Mouse (Mus musculus) midbrain, embryonic 13.5 days (tissue): ENCODE data around the gene Vdac2. TPM values are rescaled to one million over a fixed set of nuclear protein-coding genes. Genes with fewer than 3 reads are reported as not detected.

Experiments used
- ATAC-seq: fragments of 200-750 bp; cut with Nextera tagmentation; 2 replicates; pipeline ENCODE4 v1.8.0; 2017; ENCODE audit warnings: mild to moderate bottlenecking, moderate TSS enrichment, moderate library complexity
- H3K27ac ChIP-seq: fragments of 300-500 bp; sonication (generic); 2 replicates; pipeline ENCODE4 v1.5.1; 2015; ENCODE audit warnings: inconsistent platforms, mild to moderate bottlenecking, moderate library complexity
- H3K27me3 ChIP-seq: fragments of 300-500 bp; sonication (generic); 2 replicates; pipeline ENCODE4 v1.6.1; 2015; ENCODE audit warnings: mild to moderate bottlenecking, inconsistent platforms
- H3K36me3 ChIP-seq: fragments of 300-500 bp; sonication (generic); 2 replicates; pipeline ENCODE4 v1.6.1; 2015; ENCODE audit warnings: mild to moderate bottlenecking, inconsistent platforms
- H3K4me1 ChIP-seq: fragments of 300-500 bp; sonication (generic); replicated peaks from 2 replicates; pipeline ENCODE4 v1.6.1; 2015; ENCODE audit warnings: inconsistent platforms
- H3K4me2 ChIP-seq: fragments of 300-500 bp; sonication (generic); replicated peaks from 2 replicates; pipeline ENCODE4 v1.6.1; 2015; ENCODE audit warnings: moderate library complexity, mild to moderate bottlenecking, inconsistent platforms
- H3K4me3 ChIP-seq: fragments of 300-500 bp; sonication (generic); replicated peaks from 2 replicates; pipeline ENCODE4 v1.5.1; 2015; ENCODE audit warnings: mild to moderate bottlenecking, inconsistent platforms
- H3K9ac ChIP-seq: fragments of 300-500 bp; sonication (generic); replicated peaks from 2 replicates; pipeline ENCODE4 v1.6.1; 2015; ENCODE audit warnings: mild to moderate bottlenecking, inconsistent platforms
- H3K9me3 ChIP-seq: fragments of 300-500 bp; sonication (generic); 2 replicates; pipeline ENCODE4 v1.6.1; 2016; ENCODE audit warnings: mild to moderate bottlenecking, inconsistent platforms
- WGBS: fragments of 180-500 bp; shearing (Covaris S2); methylation state at CpG from one replicate; pipeline ENCODE4 v1.1.7; 2015; 5-methylcytosine and 5-hydroxymethylcytosine counted together
- polyA plus RNA-seq: library from polyadenylated mRNA; unstranded; fragments of >200 nt; fragmentation: Nextera tagmentation; extraction: Ambion mirVana; gene quantifications from 2 replicates; pipeline ENCODE4 v1.2.1, GENCODE M21; 2015

Gene Vdac2
- polyA plus RNA-seq: 266 and 276 TPM in 2 replicates

- Histone ChIP-seq H3K4me1 (no peaks in the 10 kb centered on the region), H3K9ac (no peak within 1 kb of the TSS), H3K27me3 (no peaks in the 10 kb centered on the region), H3K4me3 (no peak within 1 kb of the TSS), H3K9me3 (no peaks in the 10 kb centered on the region), H3K36me3 (no peaks in the 10 kb centered on the region), H3K27ac (no peak within 1 kb of the TSS), H3K4me2 (no peak within 1 kb of the TSS)
- no peak for ATAC-seq
- 86% methylated on average over 2 of the region's 2 CpGs for WGBS
Observed at GRCm38 (mm10) chr14:21824938-21825337, at the start of gene Vdac2. Gene Vdac2 (plus strand): TSS chr14:21825238.

- peaks cover 37% of the 10 kb centered on the region for H3K36me3 ChIP-seq
- H3K27ac ChIP-seq: no peak overlapping the region
- peaks cover 5% of the 10 kb centered on the region; the same call in 1 of the 2 replicates for H3K4me1 ChIP-seq
- no peak overlapping the region for H3K4me2 ChIP-seq
- H3K27me3 ChIP-seq: no peaks in the 10 kb centered on the region
- 91% methylated on average over 4 of the region's 4 CpGs for WGBS
- H3K4me3 ChIP-seq: no peak overlapping the region
- ATAC-seq: no peak
- no peak overlapping the region for H3K9ac ChIP-seq
- H3K9me3 ChIP-seq: no peaks in the 10 kb centered on the region
Observed at GRCm38 (mm10) chr14:21776201-21776600, 48.8 kb upstream of the Vdac2 start.

GRCm38 (mm10) chr14:21786500-21786899 is 38.5 kb upstream of the Vdac2 start:
- H3K27me3 ChIP-seq: no peaks in the 10 kb centered on the region
- no peak for ATAC-seq
- H3K27ac ChIP-seq: no peak overlapping the region
- no peaks in the 10 kb centered on the region for H3K9me3 ChIP-seq
- H3K4me1 ChIP-seq: no peaks in the 10 kb centered on the region
- 67% methylated on average over 4 of the region's 4 CpGs for WGBS
- no peak overlapping the region for H3K9ac ChIP-seq
- no peak overlapping the region for H3K4me2 ChIP-seq
- H3K36me3 ChIP-seq: peaks cover 29% of the 10 kb centered on the region
- no peak overlapping the region for H3K4me3 ChIP-seq

GRCm38 (mm10) chr14:21787374-21787773 is 37.7 kb upstream of the Vdac2 start:
- ATAC-seq: no peak
- H3K4me3 ChIP-seq: no peak overlapping the region
- no peaks in the 10 kb centered on the region for H3K4me1 ChIP-seq
- WGBS: 80% methylated on average over 3 of the region's 3 CpGs
- no peak overlapping the region for H3K9ac ChIP-seq
- no peaks in the 10 kb centered on the region for H3K27me3 ChIP-seq
- no peak overlapping the region for H3K4me2 ChIP-seq
- peaks cover 33% of the 10 kb centered on the region for H3K36me3 ChIP-seq
- no peaks in the 10 kb centered on the region for H3K9me3 ChIP-seq
- no peak overlapping the region for H3K27ac ChIP-seq

DNA sequence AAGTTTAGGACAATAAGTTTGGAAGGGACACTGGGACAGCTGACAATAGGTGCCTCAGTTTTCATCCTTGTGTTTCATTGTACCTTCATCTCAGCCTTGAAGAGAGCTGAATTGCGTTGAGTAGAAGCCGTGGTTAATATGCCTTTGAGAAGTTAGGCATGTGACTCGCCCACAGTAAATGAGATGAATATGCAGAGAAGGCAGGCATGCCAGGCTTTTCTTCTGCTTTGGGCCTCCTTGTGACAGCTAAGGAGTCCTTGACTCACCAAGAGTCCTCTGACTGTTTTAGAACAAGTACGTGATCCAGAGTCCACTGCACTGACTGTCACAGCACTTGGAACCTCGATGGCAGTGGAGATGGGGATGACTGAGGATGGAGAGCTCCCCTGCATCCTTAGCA is 36.9 kb upstream of the Vdac2 start:
- Histone ChIP-seq H3K27ac (no peak overlapping the region), H3K9ac (no peak overlapping the region), H3K36me3 (peaks cover 39% of the 10 kb centered on the region), H3K27me3 (no peaks in the 10 kb centered on the region), H3K4me2 (no peak overlapping the region), H3K4me1 (no peaks in the 10 kb centered on the region), H3K4me3 (no peak overlapping the region), H3K9me3 (no peaks in the 10 kb centered on the region)
- no peak for ATAC-seq
- WGBS: 92% methylated on average over 5 of the region's 5 CpGs

DNA sequence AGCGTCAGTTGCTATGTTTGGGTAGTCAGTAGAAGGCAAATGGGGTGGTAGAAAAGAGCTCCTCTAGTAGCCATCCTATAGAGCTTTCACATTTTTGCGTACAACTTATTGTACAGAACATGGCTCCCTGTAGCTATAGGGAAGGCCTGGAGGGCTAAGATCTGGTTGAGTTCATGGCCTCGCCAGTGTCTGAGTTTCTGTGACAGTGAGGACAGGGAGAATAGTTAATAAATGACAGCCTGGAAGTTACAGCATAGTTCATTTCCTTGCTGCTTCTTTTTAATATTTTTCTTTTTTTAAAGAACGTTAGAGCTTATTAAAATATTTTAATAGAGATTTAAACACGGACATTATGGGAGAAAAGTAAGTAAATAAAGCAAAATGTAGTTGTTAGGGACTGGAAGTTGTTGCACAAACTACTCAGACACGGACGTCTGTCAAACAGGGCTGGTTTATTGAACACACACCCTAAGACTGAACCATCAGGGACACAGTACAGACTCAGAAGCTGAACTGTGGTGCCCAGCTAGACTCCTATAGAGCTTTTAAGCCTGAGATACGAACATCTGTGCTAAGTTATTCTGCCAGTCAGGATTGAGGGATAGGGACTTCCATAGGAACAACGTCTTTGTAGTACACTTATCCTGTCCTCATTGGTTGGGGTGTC is 34.3 kb upstream of the Vdac2 start:
- 92% methylated on average over 9 of the region's 9 CpGs for WGBS
- no peak overlapping the region for H3K27ac ChIP-seq
- H3K9me3 ChIP-seq: no peaks in the 10 kb centered on the region
- H3K4me3 ChIP-seq: no peak overlapping the region
- H3K9ac ChIP-seq: no peak overlapping the region
- H3K36me3 ChIP-seq: peaks cover 33% of the 10 kb centered on the region
- H3K4me2 ChIP-seq: no peak overlapping the region
- H3K4me1 ChIP-seq: peaks cover 7% of the 10 kb centered on the region
- H3K27me3 ChIP-seq: no peaks in the 10 kb centered on the region
- ATAC-seq: no peak

GRCm38 (mm10) chr14:21791722-21792121 is 33.3 kb upstream of the Vdac2 start:
- ATAC-seq: no peak
- no peak overlapping the region for H3K4me2 ChIP-seq
- no peak overlapping the region for H3K4me3 ChIP-seq
- H3K4me1 ChIP-seq: peaks cover 7% of the 10 kb centered on the region
- WGBS: 95% methylated on average over 4 of the region's 4 CpGs
- no peaks in the 10 kb centered on the region for H3K9me3 ChIP-seq
- H3K9ac ChIP-seq: no peak overlapping the region
- no peaks in the 10 kb centered on the region for H3K27me3 ChIP-seq
- no peak overlapping the region for H3K27ac ChIP-seq
- peaks cover 33% of the 10 kb centered on the region for H3K36me3 ChIP-seq

GRCm38 (mm10) chr14:21792250-21792649 is 32.8 kb upstream of the Vdac2 start:
- H3K4me2 ChIP-seq: no peak overlapping the region
- H3K9ac ChIP-seq: no peak overlapping the region
- no peaks in the 10 kb centered on the region for H3K27me3 ChIP-seq
- WGBS: 95% methylated on average over 6 of the region's 6 CpGs
- H3K4me3 ChIP-seq: no peak overlapping the region
- ATAC-seq: no peak
- peaks cover 33% of the 10 kb centered on the region for H3K36me3 ChIP-seq
- H3K4me1 ChIP-seq: peaks cover 7% of the 10 kb centered on the region
- H3K9me3 ChIP-seq: no peaks in the 10 kb centered on the region
- no peak overlapping the region for H3K27ac ChIP-seq

GRCm38 (mm10) chr14:21800641-21801040 is 24.4 kb upstream of the Vdac2 start:
- H3K4me2 ChIP-seq: no peak overlapping the region
- H3K9ac ChIP-seq: no peak overlapping the region
- peaks cover 11% of the 10 kb centered on the region; the same call in 1 of the 2 replicates for H3K36me3 ChIP-seq
- no peak overlapping the region for H3K27ac ChIP-seq
- H3K9me3 ChIP-seq: no peaks in the 10 kb centered on the region
- no peak overlapping the region for H3K4me3 ChIP-seq
- H3K27me3 ChIP-seq: no peaks in the 10 kb centered on the region
- 96% methylated on average over 4 of the region's 4 CpGs for WGBS
- H3K4me1 ChIP-seq: no peaks in the 10 kb centered on the region
- no peak for ATAC-seq

DNA sequence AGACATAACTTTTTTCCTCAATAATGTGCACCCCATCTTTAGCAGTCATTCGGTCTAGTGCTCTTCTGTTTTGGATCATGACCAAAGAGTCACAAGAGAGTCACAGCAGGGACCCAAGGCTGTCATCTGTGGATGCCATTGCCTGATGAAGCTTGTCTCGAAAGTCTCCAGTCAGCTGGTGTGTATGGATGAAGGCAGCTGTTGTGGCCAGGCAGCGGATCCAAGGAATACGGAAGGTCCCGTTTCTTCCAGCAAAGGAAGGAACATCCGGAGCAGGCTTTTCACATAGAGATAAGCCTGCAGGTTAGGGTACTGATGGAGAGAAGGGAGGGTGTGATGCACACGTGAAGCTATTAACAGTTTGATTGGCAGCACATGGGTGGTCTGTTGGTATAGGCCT is 23.4 kb upstream of the Vdac2 start:
- Histone ChIP-seq H3K9ac (no peak overlapping the region), H3K4me2 (no peak overlapping the region), H3K27me3 (no peaks in the 10 kb centered on the region), H3K4me3 (no peak overlapping the region), H3K27ac (no peak overlapping the region), H3K9me3 (no peaks in the 10 kb centered on the region), H3K36me3 (peaks cover 11% of the 10 kb centered on the region; the same call in 1 of the 2 replicates), H3K4me1 (no peaks in the 10 kb centered on the region)
- 83% methylated on average over 7 of the region's 7 CpGs for WGBS
- no peak for ATAC-seq

GRCm38 (mm10) chr14:21802543-21803206 is 22.4 kb upstream of the Vdac2 start:
- Histone ChIP-seq H3K9me3 (no peaks in the 10 kb centered on the region), H3K4me2 (no peak overlapping the region), H3K9ac (no peak overlapping the region), H3K27ac (no peak overlapping the region), H3K4me3 (no peak overlapping the region), H3K4me1 (no peaks in the 10 kb centered on the region), H3K27me3 (no peaks in the 10 kb centered on the region), H3K36me3 (peaks cover 11% of the 10 kb centered on the region; the same call in 1 of the 2 replicates)
- ATAC-seq: no peak
- 96% methylated on average over 6 of the region's 6 CpGs for WGBS

GRCm38 (mm10) chr14:21806203-21806602 is 18.8 kb upstream of the Vdac2 start:
- H3K27me3 ChIP-seq: no peaks in the 10 kb centered on the region
- no peaks in the 10 kb centered on the region for H3K36me3 ChIP-seq
- 92% methylated on average over 2 of the region's 2 CpGs for WGBS
- no peaks in the 10 kb centered on the region for H3K4me1 ChIP-seq
- H3K27ac ChIP-seq: no peak overlapping the region
- H3K9ac ChIP-seq: no peak overlapping the region
- no peak overlapping the region for H3K4me3 ChIP-seq
- no peaks in the 10 kb centered on the region for H3K9me3 ChIP-seq
- no peak overlapping the region for H3K4me2 ChIP-seq
- ATAC-seq: no peak
